Mouse (Mus musculus): ENCODE data around the gene Adarb1.

Adarb1 gene

GRCm38 (mm10) chr10:77321611-77322010 is 96.5 kb downstream of the Adarb1 start:
- intact Hi-C loops (cut with DNase I) = no loop called here

DNA sequence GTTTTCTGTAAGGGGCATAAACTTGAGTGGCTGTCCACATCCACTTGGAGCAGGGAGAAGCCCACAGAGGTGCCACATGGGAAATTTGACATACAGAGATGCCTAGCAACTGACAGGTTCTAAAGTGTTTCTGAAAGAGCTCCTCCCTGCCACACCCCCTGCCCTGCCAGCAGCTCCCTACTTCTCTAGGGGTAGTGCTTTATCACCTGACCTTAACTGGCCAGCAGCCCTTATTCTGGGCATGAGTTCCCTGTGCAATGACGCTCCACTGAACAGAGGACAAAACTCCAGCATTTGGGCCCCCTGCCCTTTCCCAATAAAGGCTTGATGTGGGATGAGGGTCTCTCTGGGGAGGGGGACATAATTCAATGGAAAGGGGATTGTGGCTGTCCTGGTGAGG is 97.1 kb downstream of the Adarb1 start:
- intact Hi-C loops (cut with DNase I) = no loop called here

DNA sequence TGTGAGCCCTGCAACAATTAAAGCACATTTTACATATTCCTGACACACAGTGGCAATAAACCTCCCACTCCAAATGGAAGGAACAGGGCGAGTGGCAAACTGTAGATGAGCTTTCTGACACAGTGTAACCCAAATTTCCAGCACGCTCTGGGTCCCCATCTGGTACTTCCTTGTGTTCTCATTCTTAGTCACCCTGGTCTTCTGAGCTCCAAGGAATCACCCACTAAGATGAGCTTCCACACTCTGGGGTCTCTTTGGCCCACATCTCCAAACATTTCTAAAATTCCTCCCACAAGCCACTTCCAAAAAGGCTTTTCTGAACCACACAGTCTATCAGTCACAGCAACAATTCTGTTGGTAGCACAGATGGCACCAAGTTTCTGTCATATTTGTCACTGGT is 102.4 kb downstream of the Adarb1 start:
- intact Hi-C loops (cut with DNase I) = no loop called here

DNA sequence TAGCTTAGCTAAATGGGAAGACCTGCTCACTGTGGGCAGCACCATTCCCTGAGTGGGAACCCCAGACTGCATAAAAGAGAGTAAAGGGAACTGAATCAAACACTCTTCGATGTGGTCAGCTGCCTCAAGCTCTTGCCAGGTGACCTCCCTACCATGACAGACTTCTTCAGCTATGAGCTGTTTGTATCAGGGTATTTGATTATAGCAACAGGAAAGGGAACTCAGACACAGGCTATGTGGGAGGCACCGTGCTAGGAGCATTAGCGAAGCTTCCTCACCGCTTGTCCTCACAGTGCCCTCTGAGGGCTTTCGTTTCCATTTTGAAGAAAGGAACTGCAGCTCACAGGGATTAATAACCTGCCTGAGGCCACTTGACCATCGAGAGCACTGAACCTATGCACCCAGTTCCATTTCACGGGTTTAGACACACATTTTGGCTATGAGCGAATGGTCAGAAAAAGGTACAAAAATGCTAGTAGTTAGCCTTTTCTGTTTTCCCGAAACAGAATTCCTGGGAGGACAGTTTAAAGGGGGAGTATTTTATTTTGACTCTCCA is 103.3 kb downstream of the Adarb1 start:
- intact Hi-C loops (cut with DNase I) = no loop called here

- intact Hi-C loops (cut with DNase I) = no loop called here
Measured at GRCm38 (mm10) chr10:77308978-77309377, 109.1 kb downstream of the Adarb1 start.

GRCm38 (mm10) chr10:77305766-77306165 is 112.3 kb downstream of the Adarb1 start:
- intact Hi-C loops (cut with DNase I) = no loop called here

- intact Hi-C loops (cut with DNase I) = no loop called here
Measured at GRCm38 (mm10) chr10:77304840-77305533, 113.1 kb downstream of the Adarb1 start.

- intact Hi-C loops (cut with DNase I) = no loop called here
Measured at GRCm38 (mm10) chr10:77304362-77304761, 113.7 kb downstream of the Adarb1 start.

- intact Hi-C loops (cut with DNase I) = no loop called here
Measured at GRCm38 (mm10) chr10:77300934-77301297, 117.2 kb downstream of the Adarb1 start.

- intact Hi-C loops (cut with DNase I) = no loop called here
Measured at GRCm38 (mm10) chr10:77300237-77300933, 117.7 kb downstream of the Adarb1 start.

DNA sequence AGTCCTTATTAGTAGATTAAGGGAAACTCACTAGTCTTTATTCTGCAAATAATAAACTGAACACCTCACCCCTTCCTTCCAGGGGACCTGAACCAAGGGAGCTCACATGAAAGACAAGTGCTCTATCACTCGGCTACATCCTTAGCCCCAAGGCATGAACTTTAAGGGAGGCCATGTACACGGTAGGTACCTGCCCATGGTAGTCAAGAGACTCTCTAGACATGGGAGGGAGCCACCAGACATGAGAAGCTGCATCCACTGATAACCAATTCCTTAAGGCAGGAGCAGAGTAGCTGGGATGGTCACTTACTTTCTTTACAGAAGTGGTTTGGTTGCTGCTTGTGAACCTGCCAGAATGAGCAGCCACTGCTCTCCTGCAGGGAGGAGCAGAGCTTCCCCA is 118.9 kb downstream of the Adarb1 start:
- intact Hi-C loops (cut with DNase I) = no loop called here

DNA sequence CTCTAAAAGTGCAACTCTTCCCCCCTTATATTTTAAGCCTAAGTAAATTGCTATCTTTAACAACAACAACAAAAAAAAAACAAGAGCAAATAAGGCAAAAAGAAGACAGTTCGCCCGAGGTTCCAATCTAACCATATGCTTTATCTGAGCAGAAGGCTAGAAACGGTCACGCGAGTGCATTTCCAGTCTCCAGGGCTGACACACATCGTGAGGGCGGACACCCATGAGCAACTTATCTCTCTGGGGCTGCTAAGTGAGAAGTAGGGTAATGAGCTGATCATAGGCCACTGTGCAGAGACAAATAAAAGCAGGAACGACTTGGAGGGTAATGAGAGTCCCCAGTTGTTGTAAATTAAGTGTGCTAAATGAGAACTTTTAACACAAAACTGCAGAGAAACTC is 119.4 kb downstream of the Adarb1 start:
- intact Hi-C loops (cut with DNase I) = no loop called here

- intact Hi-C loops (cut with DNase I) = no loop called here
Measured at GRCm38 (mm10) chr10:77294691-77295090, 123.4 kb downstream of the Adarb1 start.

DNA sequence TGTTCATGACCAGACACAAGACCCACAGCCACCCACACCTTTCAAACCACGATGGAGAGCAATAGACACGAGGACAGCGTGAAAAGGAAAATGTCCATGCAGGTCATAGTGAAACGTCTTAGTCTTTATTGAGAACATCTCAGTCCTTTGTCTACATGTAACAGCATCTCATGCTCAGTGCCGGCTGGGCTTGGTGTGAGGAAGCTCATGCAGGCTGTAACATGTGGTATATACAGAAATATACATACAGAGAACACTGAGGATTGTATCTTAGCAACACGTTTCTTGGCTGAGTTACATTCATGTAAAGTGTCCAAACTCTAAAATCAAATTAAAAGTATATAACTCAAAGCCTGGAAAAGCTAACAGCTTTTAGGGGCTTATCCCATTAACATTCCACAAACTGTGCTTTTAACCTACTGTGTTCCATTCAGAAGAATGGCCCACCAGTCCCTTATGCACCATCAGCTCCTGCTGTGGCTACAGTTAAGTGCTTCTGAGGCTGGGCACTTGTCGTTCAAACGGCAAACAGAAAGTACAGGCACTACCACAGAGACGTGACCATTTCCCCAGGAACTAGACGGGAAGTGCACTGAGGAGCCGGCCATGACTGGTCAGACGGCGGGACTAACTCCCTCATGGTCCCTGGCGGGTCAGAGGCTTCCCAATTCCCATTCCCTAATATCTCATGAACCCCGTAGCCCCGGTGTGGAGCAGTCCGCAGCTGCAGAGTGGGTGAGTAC is 127.3 kb downstream of the Adarb1 start:
- intact Hi-C loops (cut with DNase I) = no loop called here

DNA sequence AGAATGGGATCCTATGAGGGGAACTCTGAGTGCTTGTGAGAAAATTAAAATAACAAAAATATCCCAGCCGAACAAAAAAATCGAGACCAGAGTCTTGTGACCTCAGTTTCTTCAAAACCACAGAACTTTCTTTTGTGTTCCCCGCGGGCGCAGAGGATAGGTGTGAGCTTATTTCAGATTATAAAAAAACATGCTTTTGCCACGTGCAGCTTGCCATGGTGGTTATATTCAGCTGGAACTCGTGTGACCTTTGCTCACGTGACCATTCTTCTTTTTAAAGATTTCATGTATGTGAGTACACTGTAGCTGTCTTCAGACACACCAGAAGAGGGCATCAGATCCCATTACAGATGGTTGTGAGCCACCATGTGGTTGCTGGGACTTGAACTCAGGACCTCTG is 128.5 kb downstream of the Adarb1 start:
- intact Hi-C loops (cut with DNase I) = loop anchor here (5.0 kb wide), 1 partner anchor 273 kb away; no protein-coding TSS in a partner anchor

- intact Hi-C loops (cut with DNase I) = loop anchor here (5.0 kb wide), 1 partner anchor 274 kb away; no protein-coding TSS in a partner anchor
Measured at GRCm38 (mm10) chr10:77288639-77289195, 129.4 kb downstream of the Adarb1 start.

- intact Hi-C loops (cut with DNase I) = loop anchor here (5.0 kb wide), 1 partner anchor 275 kb away; no protein-coding TSS in a partner anchor
Measured at GRCm38 (mm10) chr10:77287626-77288025, 130.4 kb downstream of the Adarb1 start.

DNA sequence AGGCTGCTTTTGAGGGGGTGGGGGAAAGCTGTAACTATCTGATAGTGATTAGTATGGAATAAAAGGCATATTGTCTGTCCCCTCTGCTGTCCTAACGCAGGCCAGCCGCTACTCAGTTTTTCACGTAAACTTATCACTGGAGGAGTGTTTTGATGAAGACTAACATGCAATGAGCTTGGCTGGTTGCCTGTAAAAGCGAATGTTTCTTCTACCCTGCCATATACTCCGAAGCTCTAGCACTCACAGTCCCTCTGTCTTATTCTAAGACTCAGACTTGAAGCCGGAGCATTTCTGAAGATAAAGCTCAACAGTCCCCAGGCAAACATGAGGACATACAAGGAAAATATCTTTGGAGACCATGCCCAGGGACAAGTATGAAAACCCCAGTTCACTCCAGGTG is 133.2 kb downstream of the Adarb1 start:
- intact Hi-C loops (cut with DNase I) = loop anchor here (5.0 kb wide), 1 partner anchor 277 kb away; no protein-coding TSS in a partner anchor

GRCm38 (mm10) chr10:77282822-77283221 is 135.2 kb downstream of the Adarb1 start:
- intact Hi-C loops (cut with DNase I) = loop anchor here (1.0 to 2.0 kb wide), 2 partner anchors 70 to 226 kb away; no protein-coding TSS in a partner anchor

DNA sequence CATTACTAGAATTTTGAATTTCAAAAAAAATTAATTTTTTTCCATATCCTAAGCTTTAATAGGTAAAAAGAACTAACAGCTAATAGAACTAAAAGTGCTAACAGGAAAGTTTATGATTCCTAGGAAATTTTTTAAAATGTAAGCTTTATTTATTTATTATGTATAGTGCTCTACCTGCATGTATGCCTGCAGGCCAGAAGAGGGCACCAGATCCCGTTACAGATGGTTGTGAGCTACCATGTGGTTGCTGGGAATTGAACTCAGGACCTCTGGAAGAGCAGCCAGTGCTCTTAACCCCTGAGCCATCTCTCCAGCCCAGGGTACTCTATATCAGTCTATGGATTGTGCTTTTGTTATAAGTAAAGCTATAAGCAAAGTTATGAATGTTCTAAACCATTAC is 136.0 kb downstream of the Adarb1 start:
- intact Hi-C loops (cut with DNase I) = loop anchor here (1.0 to 2.0 kb wide), 2 partner anchors 71 to 227 kb away; no protein-coding TSS in a partner anchor

- intact Hi-C loops (cut with DNase I) = no loop called here
Measured at GRCm38 (mm10) chr10:77273798-77274197, 144.3 kb downstream of the Adarb1 start.
